Mouse (Mus musculus) hindbrain, embryonic 10.5 days (tissue): ENCODE measurements around the gene Slc1a1. TPM values are rescaled to one million over a fixed set of nuclear protein-coding genes. Genes with fewer than 3 reads are reported as not detected.

Experiments used
- DNase-seq: peaks from one replicate; pipeline ENCODE4 v3.0.0-alpha.2; 2017; ENCODE audit warnings: low spot score
- H3K27ac ChIP-seq: fragments of 300-500 bp; sonication (generic); 2 replicates; pipeline ENCODE4 v1.5.1; 2016; ENCODE audit warnings: mild to moderate bottlenecking, moderate library complexity
- H3K27me3 ChIP-seq: fragments of 300-500 bp; sonication (generic); 2 replicates; pipeline ENCODE4 v1.6.1; 2016; ENCODE audit warnings: mild to moderate bottlenecking; ENCODE audit not compliant: poor library complexity, insufficient read depth, severe bottlenecking
- H3K36me3 ChIP-seq: fragments of 300-500 bp; sonication (generic); 2 replicates; pipeline ENCODE4 v1.6.1; 2016; ENCODE audit warnings: mild to moderate bottlenecking, moderate library complexity
- H3K4me1 ChIP-seq: fragments of 300-500 bp; sonication (generic); replicated peaks from 2 replicates; pipeline ENCODE4 v1.6.1; 2016; ENCODE audit warnings: mild to moderate bottlenecking
- H3K4me3 ChIP-seq: fragments of 300-500 bp; sonication (generic); 2 replicates; pipeline ENCODE4 v1.5.1; 2016; ENCODE audit warnings: mild to moderate bottlenecking, moderate library complexity
- H3K9me3 ChIP-seq: fragments of 300-500 bp; sonication (generic); 2 replicates; pipeline ENCODE4 v1.6.1; 2016; ENCODE audit warnings: mild to moderate bottlenecking, moderate library complexity
- WGBS: fragments of 180-500 bp; shearing (Covaris S2); methylation state at CpG from one replicate; pipeline ENCODE4 v1.1.7; 2016; 5-methylcytosine and 5-hydroxymethylcytosine counted together
- polyA plus RNA-seq: library from polyadenylated mRNA; unstranded; fragments of >200 nt; fragmentation: Nextera tagmentation; extraction: Ambion mirVana; gene quantifications from 2 replicates; pipeline ENCODE4 v1.2.1, GENCODE M21; 2016

The Slc1a1 gene
- polyA plus RNA-seq, 1 experiment from 2014 or later: 1.2 TPM

- Histone ChIP-seq H3K9me3 (no peaks in the 10 kb centered on the region), H3K4me3 (no peak overlapping the region), H3K27ac (no peak overlapping the region), H3K4me1 (no peaks in the 10 kb centered on the region), H3K36me3 (no peaks in the 10 kb centered on the region), H3K27me3 (no peaks in the 10 kb centered on the region)
- 87% methylated on average over 6 of the region's 6 CpGs for WGBS
- DNase-seq: no peak
Measured at GRCm38 (mm10) chr19:28864981-28865380, 30.1 kb downstream of the Slc1a1 start.

GRCm38 (mm10) chr19:28865501-28865900, 30.7 kb downstream of the Slc1a1 start:
- no peak overlapping the region for H3K27ac ChIP-seq
- 72% methylated on average over 1 of the region's 1 CpGs for WGBS
- no peak for DNase-seq

GRCm38 (mm10) chr19:28869251-28869855, 34.5 kb downstream of the Slc1a1 start:
- Histone ChIP-seq H3K4me1 (no peaks in the 10 kb centered on the region), H3K27me3 (no peaks in the 10 kb centered on the region)

More at GRCm38 (mm10) chr19:28865501-28865900, 30.7 kb downstream of the Slc1a1 start:
- H3K27me3 ChIP-seq: no peaks in the 10 kb centered on the region
- no peak overlapping the region for H3K4me3 ChIP-seq
- H3K9me3 ChIP-seq: no peaks in the 10 kb centered on the region
- H3K4me1 ChIP-seq: no peaks in the 10 kb centered on the region
- no peaks in the 10 kb centered on the region for H3K36me3 ChIP-seq

GRCm38 (mm10) chr19:28870351-28870750, 35.5 kb downstream of the Slc1a1 start:
- Histone ChIP-seq H3K36me3 (no peaks in the 10 kb centered on the region), H3K9me3 (no peaks in the 10 kb centered on the region), H3K27me3 (no peaks in the 10 kb centered on the region), H3K27ac (no peak overlapping the region), H3K4me3 (no peak overlapping the region), H3K4me1 (no peaks in the 10 kb centered on the region)
- WGBS: 64% methylated on average over 2 of the region's 2 CpGs
- DNase-seq: no peak

More at GRCm38 (mm10) chr19:28869251-28869855, 34.5 kb downstream of the Slc1a1 start:
- no peak overlapping the region for H3K4me3 ChIP-seq
- no peak for DNase-seq
- 94% methylated on average over 6 of the region's 6 CpGs for WGBS
- no peak overlapping the region for H3K27ac ChIP-seq
- no peaks in the 10 kb centered on the region for H3K9me3 ChIP-seq
- H3K36me3 ChIP-seq: no peaks in the 10 kb centered on the region

GRCm38 (mm10) chr19:28879476-28879875, 44.6 kb downstream of the Slc1a1 start:
- Histone ChIP-seq H3K27ac (no peak overlapping the region), H3K27me3 (no peaks in the 10 kb centered on the region), H3K36me3 (no peaks in the 10 kb centered on the region), H3K4me3 (no peak overlapping the region), H3K9me3 (no peaks in the 10 kb centered on the region), H3K4me1 (peaks cover 6% of the 10 kb centered on the region; the same call in 1 of the 2 replicates)
- WGBS: 97% methylated on average over 2 of the region's 2 CpGs
- no peak for DNase-seq

- Histone ChIP-seq H3K27me3 (no peaks in the 10 kb centered on the region), H3K36me3 (no peaks in the 10 kb centered on the region), H3K4me1 (peaks cover 6% of the 10 kb centered on the region; the same call in 1 of the 2 replicates), H3K9me3 (no peaks in the 10 kb centered on the region), H3K27ac (no peak overlapping the region), H3K4me3 (no peak overlapping the region)
- 62% methylated on average over 1 of the region's 1 CpGs for WGBS
- peak; percentile 46 for DNase-seq
Measured at GRCm38 (mm10) chr19:28883126-28883525, 48.3 kb downstream of the Slc1a1 start.

- Histone ChIP-seq H3K27me3 (no peaks in the 10 kb centered on the region), H3K27ac (no peak overlapping the region), H3K4me3 (no peak overlapping the region), H3K4me1 (peaks cover 23% of the 10 kb centered on the region), H3K9me3 (no peaks in the 10 kb centered on the region), H3K36me3 (no peaks in the 10 kb centered on the region)
- no peak for DNase-seq
- 73% methylated on average over 1 of the region's 1 CpGs for WGBS
Measured at GRCm38 (mm10) chr19:28888496-28888895, 53.6 kb downstream of the Slc1a1 start.

GRCm38 (mm10) chr19:28889251-28889650, 54.4 kb downstream of the Slc1a1 start:
- DNase-seq: no peak
- H3K27ac ChIP-seq: no peak overlapping the region
- H3K9me3 ChIP-seq: no peaks in the 10 kb centered on the region
- WGBS: 60% methylated on average over 3 of the region's 3 CpGs
- H3K4me3 ChIP-seq: no peak overlapping the region
- H3K36me3 ChIP-seq: no peaks in the 10 kb centered on the region
- peaks cover 23% of the 10 kb centered on the region for H3K4me1 ChIP-seq
- H3K27me3 ChIP-seq: no peaks in the 10 kb centered on the region

GRCm38 (mm10) chr19:28891238-28891637, 56.4 kb downstream of the Slc1a1 start:
- 72% methylated on average over 5 of the region's 5 CpGs for WGBS
- Histone ChIP-seq H3K9me3 (no peaks in the 10 kb centered on the region), H3K27me3 (no peaks in the 10 kb centered on the region), H3K4me1 (peaks cover 23% of the 10 kb centered on the region), H3K27ac (0 out of 2 replicates have a peak overlapping the region, but pooled peaks have one; percentile 29), H3K4me3 (no peak overlapping the region), H3K36me3 (no peaks in the 10 kb centered on the region)
- DNase-seq: no peak

GRCm38 (mm10) chr19:28891864-28892263, 57.0 kb downstream of the Slc1a1 start:
- peaks cover 23% of the 10 kb centered on the region for H3K4me1 ChIP-seq
- H3K36me3 ChIP-seq: no peaks in the 10 kb centered on the region
- H3K27ac ChIP-seq: no peak overlapping the region
- H3K27me3 ChIP-seq: no peaks in the 10 kb centered on the region
- DNase-seq: no peak
- no peaks in the 10 kb centered on the region for H3K9me3 ChIP-seq
- no peak overlapping the region for H3K4me3 ChIP-seq
- 79% methylated on average over 1 of the region's 1 CpGs for whole genome bisulfite sequencing

- Histone ChIP-seq H3K9me3 (no peaks in the 10 kb centered on the region), H3K4me3 (no peak overlapping the region), H3K36me3 (no peaks in the 10 kb centered on the region), H3K27ac (no peak overlapping the region), H3K4me1 (peaks cover 11% of the 10 kb centered on the region; the same call in 1 of the 2 replicates), H3K27me3 (no peaks in the 10 kb centered on the region)
- no peak for DNase-seq
- WGBS: 73% methylated on average over 1 of the region's 1 CpGs
Measured at GRCm38 (mm10) chr19:28896639-28897038, 61.8 kb downstream of the Slc1a1 start.

GRCm38 (mm10) chr19:28897497-28897896, 62.6 kb downstream of the Slc1a1 start:
- peaks cover 8% of the 10 kb centered on the region for H3K4me1 ChIP-seq
- 86% methylated on average over 9 of the region's 9 CpGs for WGBS
- H3K36me3 ChIP-seq: no peaks in the 10 kb centered on the region
- H3K27me3 ChIP-seq: no peaks in the 10 kb centered on the region
- H3K4me3 ChIP-seq: no peak overlapping the region
- DNase-seq: no peak
- no peak overlapping the region for H3K27ac ChIP-seq
- H3K9me3 ChIP-seq: no peaks in the 10 kb centered on the region

- Histone ChIP-seq H3K4me3 (no peak overlapping the region), H3K36me3 (no peaks in the 10 kb centered on the region), H3K4me1 (peaks cover 6% of the 10 kb centered on the region; the same call in 1 of the 2 replicates), H3K27ac (no peak overlapping the region), H3K9me3 (no peaks in the 10 kb centered on the region), H3K27me3 (no peaks in the 10 kb centered on the region)
- WGBS: 93% methylated on average over 2 of the region's 2 CpGs
- DNase-seq: no peak
Measured at GRCm38 (mm10) chr19:28900771-28901170, 65.9 kb downstream of the Slc1a1 start.
